Mouse (Mus musculus): ENCODE measurements around the gene Polr2e. TPM values are rescaled to one million over a fixed set of nuclear protein-coding genes. Genes with fewer than 3 reads are reported as not detected.

Polr2e gene
- total RNA-seq (2014; rRNA removed) (104 and 129 TPM in 2 replicates), polyA plus RNA-seq (2015; fragmentation: Nextera tagmentation; extraction: Ambion mirVana) (168 and 184 TPM in 2 replicates)

- H3K27me3 ChIP-seq (ENCODE audit: insufficient read depth, low read length): no peaks in the 10 kb centered on the region
- H3K9ac ChIP-seq: peak within 1 kb of the TSS; percentile 79
- ATAC-seq: peak; percentile 99
- H3K27ac ChIP-seq (ENCODE audit: low read depth, low read length): peak within 1 kb of the TSS; percentile 73
- no peaks in the 10 kb centered on the region for H3K9me3 ChIP-seq (ENCODE audit: low read length)
- WGBS: 3% methylated on average over 40 of the region's 40 CpGs
- H3K36me3 ChIP-seq (ENCODE audit: insufficient read depth): peaks cover 35% of the 10 kb centered on the region
- H3K4me1 ChIP-seq (ENCODE audit: insufficient read depth): peaks cover 8% of the 10 kb centered on the region; the same call in 1 of the 2 replicates
- DNase-seq: peak; percentile 99
- no peak for TF ChIP-seq CTCF (IDR thresholded peaks at IDR 0.05; ENCODE audit: low read depth)
- H3K4me3 ChIP-seq (ENCODE audit: low read depth, low read length): peak within 1 kb of the TSS; percentile 70
- peak within 1 kb of the TSS; percentile 79 for H3K4me2 ChIP-seq (ENCODE audit: low read depth)
Observed at GRCm38 (mm10) chr10:80039559-80039979, at the start of gene Polr2e. Gene Polr2e (minus strand): TSS chr10:80039795.

GRCm38 (mm10) chr10:80089146-80089545 is 49.6 kb upstream of the Polr2e start:
- whole genome bisulfite sequencing: 63% methylated on average over 4 of the region's 4 CpGs
- 0 out of 2 replicates have a peak, but pooled peaks cover 4% of the 10 kb centered on the region for H3K36me3 ChIP-seq (ENCODE audit: insufficient read depth)
- no peak overlapping the region for H3K9ac ChIP-seq
- no peak for TF ChIP-seq CTCF (IDR thresholded peaks at IDR 0.05; ENCODE audit: low read depth)
- no peaks in the 10 kb centered on the region for H3K27me3 ChIP-seq (ENCODE audit: insufficient read depth, low read length)
- ATAC-seq (no peak), DNase-seq (no peak)
- H3K4me2 ChIP-seq (ENCODE audit: low read depth): no peak overlapping the region
- no peak overlapping the region for H3K4me3 ChIP-seq (ENCODE audit: low read depth, low read length)
- no peaks in the 10 kb centered on the region for H3K9me3 ChIP-seq (ENCODE audit: low read length)
- no peaks in the 10 kb centered on the region for H3K4me1 ChIP-seq (ENCODE audit: insufficient read depth)
- H3K27ac ChIP-seq (ENCODE audit: low read depth, low read length): no peak overlapping the region

DNA sequence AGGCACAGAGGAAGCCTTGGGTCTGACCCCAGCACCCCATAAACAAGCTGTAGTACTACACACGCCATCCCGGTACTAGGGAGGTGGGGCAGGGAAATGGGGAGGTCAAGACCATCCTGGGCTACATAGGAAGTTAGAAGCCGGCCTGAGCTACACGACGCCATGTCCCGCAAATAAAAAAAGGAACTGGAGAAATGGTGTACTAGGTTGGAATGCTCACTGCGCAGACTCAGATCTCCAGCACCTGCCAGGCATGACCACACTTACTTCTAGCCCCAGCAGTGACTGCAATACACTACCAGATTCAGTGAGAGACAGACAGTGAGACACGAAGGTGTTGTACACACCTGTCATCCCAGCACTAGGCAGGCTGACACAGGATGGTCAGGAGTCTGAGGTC is 47.9 kb upstream of the Polr2e start:
- Histone ChIP-seq H3K36me3 (ENCODE audit: insufficient read depth) (peaks cover 17% of the 10 kb centered on the region; the same call in 1 of the 2 replicates), H3K9me3 (ENCODE audit: low read length) (no peaks in the 10 kb centered on the region), H3K4me3 (ENCODE audit: low read depth, low read length) (no peak overlapping the region), H3K4me1 (ENCODE audit: insufficient read depth) (no peaks in the 10 kb centered on the region), H3K9ac (no peak overlapping the region), H3K27me3 (ENCODE audit: insufficient read depth, low read length) (no peaks in the 10 kb centered on the region), H3K27ac (ENCODE audit: low read depth, low read length) (no peak overlapping the region), H3K4me2 (ENCODE audit: low read depth) (no peak overlapping the region)
- DNase-seq: no peak
- WGBS: 91% methylated on average over 8 of the region's 8 CpGs
- ATAC-seq: no peak
- no peak for TF ChIP-seq CTCF (IDR thresholded peaks at IDR 0.05; ENCODE audit: low read depth)

GRCm38 (mm10) chr10:80086847-80087246 is 47.3 kb upstream of the Polr2e start:
- Histone ChIP-seq H3K4me3 (ENCODE audit: low read depth, low read length) (no peak overlapping the region), H3K4me1 (ENCODE audit: insufficient read depth) (no peaks in the 10 kb centered on the region), H3K36me3 (ENCODE audit: insufficient read depth) (peaks cover 23% of the 10 kb centered on the region; the same call in 1 of the 2 replicates), H3K27me3 (ENCODE audit: insufficient read depth, low read length) (no peaks in the 10 kb centered on the region), H3K27ac (ENCODE audit: low read depth, low read length) (no peak overlapping the region), H3K9ac (no peak overlapping the region), H3K4me2 (ENCODE audit: low read depth) (no peak overlapping the region), H3K9me3 (ENCODE audit: low read length) (no peaks in the 10 kb centered on the region)
- 91% methylated on average over 3 of the region's 3 CpGs for WGBS
- TF ChIP-seq CTCF (IDR thresholded peaks at IDR 0.05; ENCODE audit: low read depth): no peak
- ATAC-seq: no peak
- DNase-seq: no peak

- Histone ChIP-seq H3K4me1 (ENCODE audit: insufficient read depth) (no peaks in the 10 kb centered on the region), H3K9me3 (ENCODE audit: low read length) (no peaks in the 10 kb centered on the region), H3K36me3 (ENCODE audit: insufficient read depth) (peaks cover 40% of the 10 kb centered on the region), H3K4me3 (ENCODE audit: low read depth, low read length) (no peak overlapping the region), H3K4me2 (ENCODE audit: low read depth) (no peak overlapping the region), H3K27ac (ENCODE audit: low read depth, low read length) (no peak overlapping the region; the same call in 1 of the 2 replicates), H3K9ac (peak overlapping the region; percentile 10; the same call in 1 of the 2 replicates), H3K27me3 (ENCODE audit: insufficient read depth, low read length) (no peaks in the 10 kb centered on the region)
- no peak for TF ChIP-seq CTCF (IDR thresholded peaks at IDR 0.05; ENCODE audit: low read depth)
- ATAC-seq: peak; percentile 38
- DNase-seq: peak; percentile 22
- WGBS: 57% methylated on average over 9 of the region's 9 CpGs
Observed at GRCm38 (mm10) chr10:80084817-80085487, 45.4 kb upstream of the Polr2e start.

DNA sequence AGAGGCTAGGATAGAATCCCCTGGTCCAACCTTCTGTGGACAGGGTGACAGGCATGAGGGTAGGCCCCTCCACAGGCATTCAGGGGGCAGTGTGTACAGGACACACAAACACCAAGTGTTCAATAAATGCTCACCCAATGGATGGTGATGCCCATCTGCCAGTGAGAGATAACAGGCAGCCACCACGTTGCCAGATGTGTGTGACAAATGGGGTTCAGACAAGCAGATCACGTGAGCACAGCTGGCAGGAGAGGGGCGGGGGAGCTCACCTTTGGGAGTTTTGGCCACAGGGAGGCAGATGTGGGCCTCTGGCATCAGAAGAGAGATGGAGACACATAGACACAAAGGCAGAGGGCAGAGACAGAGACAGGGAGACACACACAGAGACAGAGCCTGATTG is 41.5 kb upstream of the Polr2e start:
- H3K9me3 ChIP-seq (ENCODE audit: low read length): no peaks in the 10 kb centered on the region
- ATAC-seq (no peak), DNase-seq (no peak)
- H3K4me2 ChIP-seq (ENCODE audit: low read depth): no peak overlapping the region
- H3K4me3 ChIP-seq (ENCODE audit: low read depth, low read length): no peak overlapping the region
- no peak for TF ChIP-seq CTCF (IDR thresholded peaks at IDR 0.05; ENCODE audit: low read depth)
- H3K36me3 ChIP-seq (ENCODE audit: insufficient read depth): peaks cover 58% of the 10 kb centered on the region
- 81% methylated on average over 3 of the region's 3 CpGs for WGBS
- H3K27me3 ChIP-seq (ENCODE audit: insufficient read depth, low read length): no peaks in the 10 kb centered on the region
- H3K27ac ChIP-seq (ENCODE audit: low read depth, low read length): no peak overlapping the region
- no peak overlapping the region for H3K9ac ChIP-seq
- H3K4me1 ChIP-seq (ENCODE audit: insufficient read depth): no peaks in the 10 kb centered on the region

- no peak for ATAC-seq
- no peak for TF ChIP-seq CTCF (IDR thresholded peaks at IDR 0.05; ENCODE audit: low read depth)
- Histone ChIP-seq H3K4me3 (ENCODE audit: low read depth, low read length) (no peak overlapping the region), H3K9ac (no peak overlapping the region), H3K27me3 (ENCODE audit: insufficient read depth, low read length) (no peaks in the 10 kb centered on the region), H3K9me3 (ENCODE audit: low read length) (no peaks in the 10 kb centered on the region), H3K36me3 (ENCODE audit: insufficient read depth) (peaks cover 58% of the 10 kb centered on the region), H3K4me1 (ENCODE audit: insufficient read depth) (no peaks in the 10 kb centered on the region), H3K27ac (ENCODE audit: low read depth, low read length) (no peak overlapping the region), H3K4me2 (ENCODE audit: low read depth) (no peak overlapping the region)
- WGBS: 88% methylated on average over 16 of the region's 16 CpGs
- no peak for DNase-seq
Observed at GRCm38 (mm10) chr10:80080396-80081070, 40.9 kb upstream of the Polr2e start.
